Mouse (Mus musculus) hindbrain, embryonic 11.5 days (tissue): ENCODE results near the gene Tbr1. TPM values are rescaled to one million over a fixed set of nuclear protein-coding genes. Genes with fewer than 3 reads are reported as not detected.

ENCODE experiments used
- ATAC-seq: fragments of 200-750 bp; cut with Nextera tagmentation; 2 replicates; pipeline ENCODE4 v1.8.0; 2017; ENCODE audit warnings: mild to moderate bottlenecking, moderate TSS enrichment, moderate library complexity; ENCODE audit not compliant: low FRiP score
- DNase-seq: peaks from one replicate; pipeline ENCODE4 v3.0.0-alpha.2; 2015; ENCODE audit warnings: low spot score
- H3K27ac ChIP-seq: fragments of 300-500 bp; sonication (generic); 2 replicates; pipeline ENCODE4 v1.5.1; 2014; ENCODE audit warnings: mild to moderate bottlenecking, low read depth, low read length
- H3K27me3 ChIP-seq: fragments of 300-500 bp; sonication (generic); 2 replicates; pipeline ENCODE4 v1.6.1; 2014; ENCODE audit warnings: mild to moderate bottlenecking, low read length, moderate library complexity, mixed read lengths; ENCODE audit not compliant: control insufficient read depth, insufficient read depth
- H3K36me3 ChIP-seq: fragments of 300-500 bp; sonication (generic); 2 replicates; pipeline ENCODE4 v1.6.1; 2014; ENCODE audit warnings: mild to moderate bottlenecking, low read length, moderate library complexity, mixed read lengths; ENCODE audit not compliant: control insufficient read depth, insufficient read depth
- H3K4me1 ChIP-seq: fragments of 300-500 bp; sonication (generic); replicated peaks from 2 replicates; pipeline ENCODE4 v1.6.1; 2014; ENCODE audit warnings: low read length, mixed read lengths; ENCODE audit not compliant: control insufficient read depth, insufficient read depth
- H3K4me2 ChIP-seq: fragments of 300-500 bp; sonication (generic); replicated peaks from 2 replicates; pipeline ENCODE4 v1.6.1; 2014; ENCODE audit warnings: mild to moderate bottlenecking, low read depth, low read length
- H3K4me3 ChIP-seq: fragments of 300-500 bp; sonication (generic); 2 replicates; pipeline ENCODE4 v1.5.1; 2014; ENCODE audit warnings: low read depth, low read length
- H3K9ac ChIP-seq: fragments of 300-500 bp; sonication (generic); 2 replicates; pipeline ENCODE4 v1.6.1; 2014; ENCODE audit warnings: low read depth, low read length
- H3K9me3 ChIP-seq: fragments of 300-500 bp; sonication (generic); 2 replicates; pipeline ENCODE4 v1.6.1; 2016; ENCODE audit warnings: low read length; ENCODE audit not compliant: control insufficient read depth
- WGBS: fragments of 180-500 bp; shearing (Covaris S2); extraction: QIAGEN DNeasy Blood & Tissue Kit; methylation state at CpG from one replicate; pipeline ENCODE4 v1.1.7; 2014; 5-methylcytosine and 5-hydroxymethylcytosine counted together
- polyA plus RNA-seq: library from polyadenylated mRNA; unstranded; fragments of >200 nt; fragmentation: Nextera tagmentation; extraction: Ambion mirVana; gene quantifications from 2 replicates; pipeline ENCODE4 v1.2.1, GENCODE M21; 2014

Gene Tbr1
- polyA plus RNA-seq, 1 experiment from 2014 or later = not detected

- Histone ChIP-seq H3K4me1 (peaks cover 9% of the 10 kb centered on the region), H3K27me3 (peaks cover 76% of the 10 kb centered on the region), H3K9me3 (no peaks in the 10 kb centered on the region), H3K4me3 (no peak overlapping the region), H3K4me2 (no peak overlapping the region), H3K36me3 (no peaks in the 10 kb centered on the region), H3K27ac (no peak overlapping the region), H3K9ac (no peak overlapping the region)
- ATAC-seq (no peak), DNase-seq (peak; percentile 30)
- 3% methylated on average over 1 of the region's 1 CpGs for WGBS
Observed at GRCm38 (mm10) chr2:61809381-61809780, 6.7 kb downstream of the Tbr1 start.

DNA sequence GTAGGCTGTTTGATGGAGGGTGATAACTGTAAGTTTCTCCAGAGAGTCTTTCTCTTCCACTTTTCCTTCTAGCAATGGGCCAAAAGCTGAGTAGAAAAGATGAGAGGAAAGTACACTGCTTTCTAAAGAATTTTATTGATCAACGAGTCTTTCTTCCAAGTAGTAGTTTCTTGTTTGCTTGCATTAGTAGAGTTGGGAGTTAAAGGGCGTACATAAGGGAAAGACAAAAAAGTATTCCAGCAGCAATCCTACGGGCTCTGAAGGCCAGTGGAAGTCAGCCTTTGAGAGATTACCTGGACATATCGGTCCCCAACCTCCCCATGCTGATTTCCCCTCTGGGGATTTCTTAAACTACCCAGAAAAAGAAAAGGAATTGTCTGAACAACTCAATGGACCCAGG is 8.0 kb downstream of the Tbr1 start:
- no peak overlapping the region for H3K4me2 ChIP-seq
- ATAC-seq (no peak), DNase-seq (no peak)
- no peak overlapping the region for H3K27ac ChIP-seq
- no peak overlapping the region for H3K4me3 ChIP-seq
- WGBS = 17% methylated on average over 4 of the region's 4 CpGs
- H3K9ac ChIP-seq = no peak overlapping the region
- peaks cover 4% of the 10 kb centered on the region; the same call in 1 of the 2 replicates for H3K4me1 ChIP-seq
- no peaks in the 10 kb centered on the region for H3K9me3 ChIP-seq
- H3K27me3 ChIP-seq = peaks cover 66% of the 10 kb centered on the region
- no peaks in the 10 kb centered on the region for H3K36me3 ChIP-seq

DNA sequence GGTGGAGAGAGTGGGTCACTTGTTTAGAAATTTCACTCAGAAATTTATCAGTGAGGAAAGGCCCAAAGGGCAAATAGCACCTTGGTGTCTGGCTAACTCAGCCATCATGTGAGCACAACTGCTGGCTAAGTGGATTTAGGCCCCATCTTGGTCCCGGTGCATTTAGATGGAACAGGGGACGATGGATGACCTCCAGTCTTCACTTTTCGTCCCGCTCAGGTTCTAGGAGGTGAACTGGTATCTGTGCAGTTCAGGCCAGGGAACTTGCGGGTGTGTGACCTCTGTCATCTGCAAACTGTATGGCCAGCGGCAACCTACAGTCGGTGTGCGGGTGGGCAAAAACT is 8.4 kb downstream of the Tbr1 start:
- Histone ChIP-seq H3K4me1 (peaks cover 4% of the 10 kb centered on the region; the same call in 1 of the 2 replicates), H3K27me3 (peaks cover 66% of the 10 kb centered on the region), H3K36me3 (no peaks in the 10 kb centered on the region), H3K27ac (no peak overlapping the region), H3K9me3 (no peaks in the 10 kb centered on the region), H3K4me3 (peak overlapping the region; percentile 47; the same call in 1 of the 2 replicates), H3K9ac (peak overlapping the region; percentile 53), H3K4me2 (peak overlapping the region; percentile 88)
- 2% methylated on average over 8 of the region's 8 CpGs for WGBS
- DNase-seq (peak; percentile 65), ATAC-seq (no peak)

DNA sequence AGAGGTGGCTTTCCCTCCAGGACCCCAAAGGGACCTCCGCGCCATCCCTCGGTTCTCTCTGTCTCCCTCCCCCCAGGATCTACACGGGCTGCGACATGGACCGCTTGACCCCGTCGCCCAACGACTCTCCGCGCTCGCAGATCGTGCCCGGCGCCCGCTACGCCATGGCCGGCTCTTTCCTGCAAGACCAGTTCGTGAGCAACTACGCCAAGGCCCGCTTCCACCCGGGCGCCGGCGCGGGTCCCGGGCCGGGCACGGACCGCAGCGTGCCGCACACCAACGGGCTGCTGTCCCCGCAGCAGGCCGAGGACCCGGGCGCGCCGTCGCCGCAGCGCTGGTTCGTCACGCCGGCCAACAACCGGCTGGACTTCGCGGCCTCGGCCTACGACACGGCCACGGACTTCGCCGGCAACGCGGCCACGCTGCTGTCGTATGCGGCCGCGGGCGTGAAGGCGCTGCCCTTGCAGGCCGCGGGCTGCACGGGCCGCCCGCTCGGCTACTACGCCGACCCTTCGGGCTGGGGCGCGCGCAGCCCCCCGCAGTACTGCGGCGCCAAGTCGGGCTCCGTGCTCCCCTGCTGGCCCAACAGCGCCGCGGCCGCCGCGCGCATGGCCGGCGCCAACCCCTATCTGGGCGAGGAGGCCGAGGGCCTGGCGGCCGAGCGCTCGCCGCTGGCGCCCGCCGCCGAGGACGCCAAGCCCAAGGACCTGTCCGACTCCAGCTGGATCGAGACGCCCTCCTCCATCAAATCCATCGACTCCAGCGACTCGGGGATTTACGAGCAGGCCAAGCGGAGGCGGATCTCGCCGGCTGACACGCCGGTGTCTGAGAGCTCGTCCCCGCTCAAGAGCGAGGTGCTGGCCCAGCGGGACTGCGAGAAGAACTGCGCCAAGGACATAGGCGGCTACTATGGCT is 9.0 kb downstream of the Tbr1 start:
- Histone ChIP-seq H3K27ac (no peak overlapping the region), H3K4me1 (peaks cover 4% of the 10 kb centered on the region; the same call in 1 of the 2 replicates), H3K9ac (peak overlapping the region; percentile 53), H3K4me3 (peak overlapping the region; percentile 47), H3K27me3 (peaks cover 62% of the 10 kb centered on the region), H3K36me3 (no peaks in the 10 kb centered on the region), H3K4me2 (peak overlapping the region; percentile 88), H3K9me3 (no peaks in the 10 kb centered on the region)
- DNase-seq (peak; percentile 77), ATAC-seq (peak; percentile 76)
- WGBS = under 1% methylated on average over 87 of the region's 121 CpGs

DNA sequence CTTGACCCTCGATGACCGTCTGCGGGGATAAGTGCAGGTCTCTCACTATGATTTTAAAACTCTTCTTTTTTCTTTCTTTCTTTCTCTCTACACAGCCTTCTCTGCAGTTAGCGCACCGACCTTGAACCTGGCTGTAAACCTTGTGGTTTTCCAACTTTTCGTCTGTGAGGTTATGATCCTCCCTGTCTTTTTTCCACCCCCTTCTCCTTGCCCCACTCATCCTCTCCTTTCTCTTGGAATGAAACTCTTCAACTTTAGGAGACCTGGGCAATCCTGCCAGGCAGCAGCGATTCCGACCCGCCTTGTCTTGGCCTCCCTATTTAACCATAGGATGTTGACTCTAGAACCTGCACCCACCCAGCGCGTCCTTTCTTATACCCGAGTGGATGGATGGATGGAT is 9.8 kb downstream of the Tbr1 start:
- Histone ChIP-seq H3K9me3 (no peaks in the 10 kb centered on the region), H3K27ac (no peak overlapping the region), H3K4me1 (peaks cover 4% of the 10 kb centered on the region; the same call in 1 of the 2 replicates), H3K36me3 (no peaks in the 10 kb centered on the region), H3K4me3 (peak overlapping the region; percentile 47), H3K9ac (peak overlapping the region; percentile 53; the same call in 1 of the 2 replicates), H3K4me2 (peak overlapping the region; percentile 88), H3K27me3 (peaks cover 55% of the 10 kb centered on the region)
- ATAC-seq (no peak), DNase-seq (peak; percentile 60)
- under 1% methylated on average over 12 of the region's 12 CpGs for WGBS

- H3K36me3 ChIP-seq = no peaks in the 10 kb centered on the region
- no peak overlapping the region for H3K4me3 ChIP-seq
Observed at GRCm38 (mm10) chr2:61813106-61813505, 10.4 kb downstream of the Tbr1 start.

GRCm38 (mm10) chr2:61813521-61813920 is 10.8 kb downstream of the Tbr1 start:
- Histone ChIP-seq H3K4me3 (no peak overlapping the region), H3K9me3 (no peaks in the 10 kb centered on the region), H3K27me3 (peaks cover 49% of the 10 kb centered on the region), H3K4me1 (peaks cover 4% of the 10 kb centered on the region; the same call in 1 of the 2 replicates), H3K36me3 (no peaks in the 10 kb centered on the region), H3K9ac (no peak overlapping the region), H3K27ac (no peak overlapping the region), H3K4me2 (no peak overlapping the region)
- ATAC-seq (no peak), DNase-seq (peak; percentile 36)
- 18% methylated on average over 1 of the region's 1 CpGs for WGBS

More at GRCm38 (mm10) chr2:61813106-61813505, 10.4 kb downstream of the Tbr1 start:
- ATAC-seq (no peak), DNase-seq (peak; percentile 58)
- no peak overlapping the region for H3K9ac ChIP-seq
- peaks cover 53% of the 10 kb centered on the region for H3K27me3 ChIP-seq
- peaks cover 4% of the 10 kb centered on the region; the same call in 1 of the 2 replicates for H3K4me1 ChIP-seq
- H3K27ac ChIP-seq = no peak overlapping the region
- H3K9me3 ChIP-seq = no peaks in the 10 kb centered on the region
- 6% methylated on average over 6 of the region's 6 CpGs for WGBS
- H3K4me2 ChIP-seq = no peak overlapping the region

- H3K4me1 ChIP-seq = peaks cover 4% of the 10 kb centered on the region; the same call in 1 of the 2 replicates
- 1% methylated on average over 30 of the region's 50 CpGs for WGBS
- peak overlapping the region; percentile 63 for H3K4me2 ChIP-seq
- ATAC-seq (peak; percentile 80), DNase-seq (peak; percentile 75)
- no peaks in the 10 kb centered on the region for H3K36me3 ChIP-seq
- H3K27me3 ChIP-seq = peaks cover 39% of the 10 kb centered on the region
- H3K4me3 ChIP-seq = peak overlapping the region; percentile 35
- H3K9ac ChIP-seq = peak overlapping the region; percentile 53; the same call in 1 of the 2 replicates
- no peak overlapping the region for H3K27ac ChIP-seq
- no peaks in the 10 kb centered on the region for H3K9me3 ChIP-seq
Observed at GRCm38 (mm10) chr2:61814548-61815473, 12.1 kb downstream of the Tbr1 start.
